Mouse (Mus musculus) cerebellum, adult 11 months (tissue): ENCODE results near the gene Eipr1.

Experiments used
- DNase-seq: peaks from one replicate; pipeline ENCODE4 v3.0.0; 2022

Eipr1 gene

GRCm38 (mm10) chr12:28775627-28776026 lies 24.0 kb downstream of the Eipr1 start:
- no peak for DNase-seq

- DNase-seq = no peak
Observed at GRCm38 (mm10) chr12:28780180-28780579, 28.6 kb downstream of the Eipr1 start.

- DNase-seq = no peak
Observed at GRCm38 (mm10) chr12:28782637-28783036, 31.0 kb downstream of the Eipr1 start.

- DNase-seq = no peak
Observed at GRCm38 (mm10) chr12:28784355-28784754, 32.8 kb downstream of the Eipr1 start.

- no peak for DNase-seq
Observed at GRCm38 (mm10) chr12:28784864-28785263, 33.3 kb downstream of the Eipr1 start.

GRCm38 (mm10) chr12:28785299-28785698 lies 33.7 kb downstream of the Eipr1 start:
- no peak for DNase-seq

- no peak for DNase-seq
Observed at GRCm38 (mm10) chr12:28786310-28786709, 34.7 kb downstream of the Eipr1 start.

GRCm38 (mm10) chr12:28792613-28793012 lies 41.0 kb downstream of the Eipr1 start:
- DNase-seq = no peak

- DNase-seq = no peak
Observed at GRCm38 (mm10) chr12:28793715-28794114, 42.1 kb downstream of the Eipr1 start.

- DNase-seq = no peak
Observed at GRCm38 (mm10) chr12:28795041-28795440, 43.4 kb downstream of the Eipr1 start.

- no peak for DNase-seq
Observed at GRCm38 (mm10) chr12:28796881-28797420, 45.3 kb downstream of the Eipr1 start.

GRCm38 (mm10) chr12:28799798-28800411 lies 48.3 kb downstream of the Eipr1 start:
- DNase-seq = no peak

GRCm38 (mm10) chr12:28800423-28800822 lies 48.8 kb downstream of the Eipr1 start:
- no peak for DNase-seq

- DNase-seq = no peak
Observed at GRCm38 (mm10) chr12:28800891-28801290, 49.3 kb downstream of the Eipr1 start.

- no peak for DNase-seq
Observed at GRCm38 (mm10) chr12:28801731-28802130, 50.1 kb downstream of the Eipr1 start.

GRCm38 (mm10) chr12:28803043-28803442 lies 51.4 kb downstream of the Eipr1 start:
- no peak for DNase-seq

GRCm38 (mm10) chr12:28804558-28805481 lies 53.2 kb downstream of the Eipr1 start:
- no peak for DNase-seq

GRCm38 (mm10) chr12:28808786-28809375 lies 57.3 kb downstream of the Eipr1 start:
- no peak for DNase-seq

- no peak for DNase-seq
Observed at GRCm38 (mm10) chr12:28809756-28810337, 58.2 kb downstream of the Eipr1 start.

- DNase-seq = no peak
Observed at GRCm38 (mm10) chr12:28816681-28817426, 65.3 kb downstream of the Eipr1 start.

GRCm38 (mm10) chr12:28817427-28817752 lies 65.8 kb downstream of the Eipr1 start:
- no peak for DNase-seq

GRCm38 (mm10) chr12:28817891-28818290 lies 66.3 kb downstream of the Eipr1 start:
- DNase-seq = no peak

- no peak for DNase-seq
Observed at GRCm38 (mm10) chr12:28823518-28823917, 71.9 kb downstream of the Eipr1 start.
